Mouse (Mus musculus): ENCODE measurements at regions not wholly inside any gene's neighbourhood (a gene's known extent, or its start where the extent isn't known, plus 50 kb on each side); places are given as distances from the start of the nearest gene placed in this dataset.

DNA sequence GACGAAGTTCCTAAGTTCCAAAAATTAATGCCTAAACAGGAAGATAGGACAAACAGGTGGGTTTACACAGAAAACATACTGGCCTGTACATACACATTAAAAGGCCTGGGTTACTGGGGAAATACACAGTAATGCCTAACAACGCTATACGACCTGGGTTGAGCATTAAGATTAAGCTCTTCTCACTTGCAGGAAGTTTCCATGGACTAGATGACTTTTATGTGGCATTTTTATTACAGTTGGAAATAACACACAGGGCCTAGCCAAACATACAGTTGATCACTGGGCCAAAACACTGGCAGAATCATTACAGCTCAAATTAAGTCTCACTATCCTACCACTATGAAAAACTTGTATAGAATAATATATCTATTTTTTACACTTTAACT lies 236.5 kb upstream of the Arx start:
- DNase-seq (ENCODE audit: low read depth, low spot score) = no peak
- no peaks in the 10 kb centered on the region for H3K27me3 ChIP-seq (ENCODE audit: control insufficient read depth in 1 of 2, insufficient read depth in 2 of 2, low read length in 2 of 2)
- no peaks in the 10 kb centered on the region for H3K9me3 ChIP-seq (replicated peaks; ENCODE audit: insufficient read depth, low read length)
- no peak overlapping the region for H3K4me3 ChIP-seq (ENCODE audit: control insufficient read depth in 1 of 2, insufficient read depth in 1 of 2, low read depth in 2 of 2, low read length in 2 of 2)
- no peak overlapping the region for H3K27ac ChIP-seq (ENCODE audit: control insufficient read depth, low read depth, low read length)
- H3K79me2 ChIP-seq (ENCODE audit: control insufficient read depth, insufficient read depth, low read length, poor library complexity) = no peaks in the 10 kb centered on the region
- H3K4me1 ChIP-seq (ENCODE audit: control insufficient read depth in 1 of 2, insufficient read depth in 2 of 2, low read length in 2 of 2) = no peaks in the 10 kb centered on the region
- H3K36me3 ChIP-seq (ENCODE audit: control insufficient read depth in 1 of 2, insufficient read depth in 2 of 2, low read length in 2 of 2) = no peaks in the 10 kb centered on the region
- TF ChIP-seq UBTF (IDR thresholded peaks at IDR 0.05; ENCODE audit: borderline replicate concordance, insufficient read depth, low read depth, low read length) (no peak), MEF2A (IDR thresholded peaks at IDR 0.05; ENCODE audit: extremely low read depth, insufficient replicate concordance, low read depth, low read length, poor library complexity, severe bottlenecking) (no peak), GATA1 (IDR thresholded peaks at IDR 0.05; ENCODE audit: low read depth, low read length) (no peak), MXI1 (IDR thresholded peaks at IDR 0.05; ENCODE audit: low read depth, low read length) (no peak), GABPA (IDR thresholded peaks at IDR 0.05; ENCODE audit: low read depth, low read length) (no peak), ZNF384 (IDR thresholded peaks at IDR 0.05; ENCODE audit: low read depth, low read length) (no peak), ELF1 (IDR thresholded peaks at IDR 0.05; ENCODE audit: low read depth, low read length) (no peak), ZMIZ1 (IDR thresholded peaks at IDR 0.05; ENCODE audit: low read depth, low read length) (no peak), MYC (IDR thresholded peaks at IDR 0.05; ENCODE audit: low read depth, low read length) (no peak), NRF1 (IDR thresholded peaks at IDR 0.05; ENCODE audit: insufficient read depth, low read depth, low read length, poor library complexity, severe bottlenecking) (no peak), NELFE (IDR thresholded peaks at IDR 0.05; ENCODE audit: low read depth, low read length) (no peak), RCOR1 (IDR thresholded peaks at IDR 0.05; ENCODE audit: low read depth, low read length) (no peak), MAX (IDR thresholded peaks at IDR 0.05; ENCODE audit: low read length) (no peak)
- no peak overlapping the region for H3K9ac ChIP-seq (ENCODE audit: control insufficient read depth, low read depth, low read length, poor library complexity, severe bottlenecking)

DNA sequence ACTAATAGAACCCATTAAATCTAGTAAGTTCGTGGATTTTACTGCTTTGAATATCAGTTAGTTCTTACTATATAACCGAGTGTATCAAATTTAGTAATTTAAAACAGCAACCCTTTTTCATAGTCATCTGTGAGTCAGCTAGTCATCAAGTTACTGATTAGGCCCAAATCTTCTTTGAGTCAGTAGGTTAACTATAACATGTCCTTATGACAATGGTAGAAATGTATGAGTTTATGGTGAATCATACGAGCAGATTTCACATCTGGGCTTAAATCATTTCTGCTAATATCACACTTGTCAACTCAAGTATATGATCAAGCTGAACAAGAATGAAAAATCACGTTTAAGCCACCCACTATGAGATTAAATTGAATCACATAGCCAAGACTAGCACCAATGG lies 226.7 kb upstream of the Arx start:
- no peak for DNase-seq (ENCODE audit: low read depth, low spot score)
- no peak overlapping the region for H3K27ac ChIP-seq (ENCODE audit: control insufficient read depth, low read depth, low read length)
- no peaks in the 10 kb centered on the region for H3K36me3 ChIP-seq (ENCODE audit: control insufficient read depth in 1 of 2, insufficient read depth in 2 of 2, low read length in 2 of 2)
- no peak for TF ChIP-seq MYC (IDR thresholded peaks at IDR 0.05; ENCODE audit: low read depth, low read length)
- no peak for TF ChIP-seq BHLHE40 (IDR thresholded peaks at IDR 0.05; ENCODE audit: borderline replicate concordance, low read depth, low read length)
- TF ChIP-seq EP300 (IDR thresholded peaks at IDR 0.05; ENCODE audit: low read depth in 1 of 2, low read length in 2 of 2) = no peak
- no peak for TF ChIP-seq MXI1 (IDR thresholded peaks at IDR 0.05; ENCODE audit: low read depth, low read length)
- TF ChIP-seq ZC3H11A (IDR thresholded peaks at IDR 0.05; ENCODE audit: low read depth, low read length) = no peak
- no peak for TF ChIP-seq TCF12 (IDR thresholded peaks at IDR 0.05; ENCODE audit: low read depth, low read length)
- no peak for TF ChIP-seq UBTF (IDR thresholded peaks at IDR 0.05; ENCODE audit: borderline replicate concordance, insufficient read depth, low read depth, low read length)
- TF ChIP-seq NELFE (IDR thresholded peaks at IDR 0.05; ENCODE audit: low read depth, low read length) = no peak
- TF ChIP-seq CTCF (IDR thresholded peaks at IDR 0.05 in 2 of 3, conservative IDR thresholded peaks at IDR 0.05 in 1 of 3; ENCODE audit: control insufficient read depth in 1 of 3, insufficient read depth in 1 of 3, low read depth in 2 of 3, low read length in 3 of 3, poor library complexity in 1 of 3, severe bottlenecking in 1 of 3) = no peak
- no peak for TF ChIP-seq CHD1 (IDR thresholded peaks at IDR 0.05; ENCODE audit: low read depth, low read length)
- no peak for TF ChIP-seq MYB (IDR thresholded peaks at IDR 0.05; ENCODE audit: low read depth, low read length)
- TF ChIP-seq ZNF384 (IDR thresholded peaks at IDR 0.05; ENCODE audit: low read depth, low read length) = no peak
- TF ChIP-seq HCFC1 (IDR thresholded peaks at IDR 0.05; ENCODE audit: low read depth, low read length) = no peak
- TF ChIP-seq NRF1 (IDR thresholded peaks at IDR 0.05; ENCODE audit: insufficient read depth, low read depth, low read length, poor library complexity, severe bottlenecking) = no peak
- no peak for TF ChIP-seq KAT2A (conservative IDR thresholded peaks at IDR 0.05; ENCODE audit: low read depth, low read length)
- TF ChIP-seq MAFK (IDR thresholded peaks at IDR 0.05; ENCODE audit: borderline replicate concordance, low read depth, low read length) = no peak
- TF ChIP-seq ZKSCAN1 (IDR thresholded peaks at IDR 0.05; ENCODE audit: low read depth, low read length) = no peak
- no peak for TF ChIP-seq MAX (IDR thresholded peaks at IDR 0.05; ENCODE audit: low read length)
- no peaks in the 10 kb centered on the region for H3K4me1 ChIP-seq (ENCODE audit: control insufficient read depth in 1 of 2, insufficient read depth in 2 of 2, low read length in 2 of 2)
- no peaks in the 10 kb centered on the region for H3K9me3 ChIP-seq (replicated peaks; ENCODE audit: insufficient read depth, low read length)
- no peak overlapping the region for H3K4me3 ChIP-seq (ENCODE audit: control insufficient read depth in 1 of 2, insufficient read depth in 1 of 2, low read depth in 2 of 2, low read length in 2 of 2)
- H3K79me2 ChIP-seq (ENCODE audit: control insufficient read depth, insufficient read depth, low read length, poor library complexity) = no peaks in the 10 kb centered on the region
- H3K27me3 ChIP-seq (ENCODE audit: control insufficient read depth in 1 of 2, insufficient read depth in 2 of 2, low read length in 2 of 2) = no peaks in the 10 kb centered on the region
- H3K9ac ChIP-seq (ENCODE audit: control insufficient read depth, low read depth, low read length, poor library complexity, severe bottlenecking) = no peak overlapping the region

All from MEL (cell line).